Mouse (Mus musculus): ENCODE results near the gene Lce1b.
"Not testable (repeated sequence)": the region's sequence is repeated elsewhere in the genome, so short reads cannot be mapped to it uniquely, and the experiment has no call there.

Lce1b gene

GRCm38 (mm10) chr3:92656826-92657225 is at the start of gene Lce1b:
TSS of gene Lce1b (minus strand) at chr3:92656926.
- DNase-seq = no peak

- DNase-seq = no peak
Measured at GRCm38 (mm10) chr3:92694613-92695012, 37.9 kb upstream of the Lce1b start.

- no peak for DNase-seq
Measured at GRCm38 (mm10) chr3:92691688-92692087, 35.0 kb upstream of the Lce1b start.

GRCm38 (mm10) chr3:92689154-92689553 is 32.4 kb upstream of the Lce1b start:
- not testable (repeated sequence) for DNase-seq

GRCm38 (mm10) chr3:92687110-92687509 is 30.4 kb upstream of the Lce1b start, which contains the start of gene Lce1d:
TSS of gene Lce1d (minus strand) at chr3:92687210.
- no peak for DNase-seq

- no peak for DNase-seq
Measured at GRCm38 (mm10) chr3:92678947-92679346, 22.2 kb upstream of the Lce1b start, which contains the start of gene Lce1c. TSS of gene Lce1c (plus strand) at chr3:92679247.

GRCm38 (mm10) chr3:92670215-92670614 is 13.5 kb upstream of the Lce1b start, which contains the start of gene Lce1a2:
TSS of gene Lce1a2 (minus strand) at chr3:92670315.
- no peak for DNase-seq

- DNase-seq = no peak
Measured at GRCm38 (mm10) chr3:92648207-92648606, 8.5 kb downstream of the Lce1b start, which contains the start of gene Lce1a1. TSS of gene Lce1a1 (minus strand) at chr3:92648307.

GRCm38 (mm10) chr3:92639854-92640253 is 16.9 kb downstream of the Lce1b start:
- no peak for DNase-seq

- DNase-seq = no peak
Measured at GRCm38 (mm10) chr3:92638653-92638991, 18.1 kb downstream of the Lce1b start.

- no peak for DNase-seq
Measured at GRCm38 (mm10) chr3:92637745-92638652, 18.7 kb downstream of the Lce1b start.

- DNase-seq = no peak
Measured at GRCm38 (mm10) chr3:92621560-92621959, 35.2 kb downstream of the Lce1b start, which contains the start of gene Lce6a. TSS of gene Lce6a (minus strand) at chr3:92621660.

GRCm38 (mm10) chr3:92609804-92610203 is 46.9 kb downstream of the Lce1b start:
- no peak for DNase-seq

GRCm38 (mm10) chr3:92607392-92607791 is 49.3 kb downstream of the Lce1b start, which contains the start of gene 2210017I01Rik:
TSS of gene 2210017I01Rik (minus strand) at chr3:92607492.
- DNase-seq = no peak
